Mouse (Mus musculus) kidney, postnatal 0 days (tissue): ENCODE measurements around the gene Sycp2. TPM values are rescaled to one million over a fixed set of nuclear protein-coding genes. Genes with fewer than 3 reads are reported as not detected.

Experiments
- ATAC-seq: fragments of 200-750 bp; cut with Nextera tagmentation; replicated peaks from 2 replicates; pipeline ENCODE4 v1.8.0; 2017; ENCODE audit warnings: low read depth, moderate number of reproducible peaks, moderate TSS enrichment, moderate library complexity; ENCODE audit not compliant: low FRiP score
- DNase-seq: peaks from one replicate; pipeline ENCODE4 v3.0.0-alpha.2; 2016; ENCODE audit warnings: low spot score
- H3K27ac ChIP-seq: fragments of 300-500 bp; sonication (generic); 2 replicates; pipeline ENCODE4 v1.5.1; 2014; ENCODE audit warnings: mild to moderate bottlenecking
- H3K27me3 ChIP-seq: fragments of 300-500 bp; sonication (generic); 2 replicates; pipeline ENCODE4 v1.6.1; 2014; ENCODE audit warnings: low read length, mixed read lengths; ENCODE audit not compliant: insufficient read depth
- H3K36me3 ChIP-seq: fragments of 300-500 bp; sonication (generic); 2 replicates; pipeline ENCODE4 v1.6.1; 2014; ENCODE audit warnings: low read length, mixed read lengths; ENCODE audit not compliant: insufficient read depth
- H3K4me1 ChIP-seq: fragments of 300-500 bp; sonication (generic); replicated peaks from 2 replicates; pipeline ENCODE4 v1.6.1; 2014; ENCODE audit warnings: antibody characterized with exemption, low read length, mixed read lengths; ENCODE audit not compliant: insufficient read depth
- H3K4me2 ChIP-seq: fragments of 300-500 bp; sonication (generic); 2 replicates; pipeline ENCODE4 v1.6.1; 2014; ENCODE audit warnings: mild to moderate bottlenecking, low read length, moderate library complexity, mixed read lengths
- H3K4me3 ChIP-seq: fragments of 300-500 bp; sonication (generic); replicated peaks from 2 replicates; pipeline ENCODE4 v1.5.1; 2014; ENCODE audit warnings: low read depth, low read length
- H3K9ac ChIP-seq: fragments of 300-500 bp; sonication (generic); 2 replicates; pipeline ENCODE4 v1.6.1; 2014; ENCODE audit warnings: low read depth, low read length
- H3K9me3 ChIP-seq: fragments of 300-500 bp; sonication (generic); replicated peaks from 2 replicates; pipeline ENCODE4 v1.6.1; 2016; ENCODE audit warnings: low read length, inconsistent platforms, mixed read lengths
- CTCF ChIP-seq: IDR thresholded peaks from 2 replicates; pipeline ENCODE4 v1.5.1; 2016; ENCODE audit warnings: antibody characterized with exemption, low read depth, mild to moderate bottlenecking, moderate library complexity
- WGBS: fragments of 180-500 bp; shearing (Covaris S2); extraction: QIAGEN DNeasy Blood & Tissue Kit; methylation state at CpG from one replicate; pipeline ENCODE4 v1.1.7; 2014; 5-methylcytosine and 5-hydroxymethylcytosine counted together
- polyA plus RNA-seq: library from polyadenylated mRNA; unstranded; fragments of >200 nt; fragmentation: Nextera tagmentation; extraction: Ambion mirVana; gene quantifications from 2 replicates; pipeline ENCODE4 v1.2.1, GENCODE M21; 2015

The Sycp2 gene
- polyA plus RNA-seq, 1 experiment from 2014 or later: 0.08 TPM

GRCm38 (mm10) chr2:178327466-178328040 lies 79.9 kb downstream of the Sycp2 start:
- H3K4me2 ChIP-seq: no peak overlapping the region

GRCm38 (mm10) chr2:178326750-178327465 lies 80.6 kb downstream of the Sycp2 start:
- Histone ChIP-seq H3K27me3 (no peaks in the 10 kb centered on the region), H3K27ac (no peak overlapping the region), H3K4me2 (no peak overlapping the region), H3K4me3 (no peak overlapping the region), H3K9me3 (no peaks in the 10 kb centered on the region), H3K36me3 (no peaks in the 10 kb centered on the region), H3K4me1 (no peaks in the 10 kb centered on the region), H3K9ac (no peak overlapping the region)
- ATAC-seq: no peak
- 14% methylated on average over 5 of the region's 5 CpGs for WGBS
- no peak for TF ChIP-seq CTCF
- DNase-seq: no peak

More at GRCm38 (mm10) chr2:178327466-178328040, 79.9 kb downstream of the Sycp2 start:
- no peak overlapping the region for H3K4me3 ChIP-seq
- no peak for TF ChIP-seq CTCF
- no peak overlapping the region for H3K9ac ChIP-seq
- WGBS: 12% methylated on average over 12 of the region's 12 CpGs
- no peak; the same call in 1 of the 2 replicates for ATAC-seq
- H3K4me1 ChIP-seq: no peaks in the 10 kb centered on the region
- DNase-seq: peak; percentile 54
- H3K27ac ChIP-seq: no peak overlapping the region
- no peaks in the 10 kb centered on the region for H3K36me3 ChIP-seq
- H3K27me3 ChIP-seq: no peaks in the 10 kb centered on the region
- no peaks in the 10 kb centered on the region for H3K9me3 ChIP-seq

GRCm38 (mm10) chr2:178326067-178326466 lies 81.4 kb downstream of the Sycp2 start:
- H3K9ac ChIP-seq: no peak overlapping the region

DNA sequence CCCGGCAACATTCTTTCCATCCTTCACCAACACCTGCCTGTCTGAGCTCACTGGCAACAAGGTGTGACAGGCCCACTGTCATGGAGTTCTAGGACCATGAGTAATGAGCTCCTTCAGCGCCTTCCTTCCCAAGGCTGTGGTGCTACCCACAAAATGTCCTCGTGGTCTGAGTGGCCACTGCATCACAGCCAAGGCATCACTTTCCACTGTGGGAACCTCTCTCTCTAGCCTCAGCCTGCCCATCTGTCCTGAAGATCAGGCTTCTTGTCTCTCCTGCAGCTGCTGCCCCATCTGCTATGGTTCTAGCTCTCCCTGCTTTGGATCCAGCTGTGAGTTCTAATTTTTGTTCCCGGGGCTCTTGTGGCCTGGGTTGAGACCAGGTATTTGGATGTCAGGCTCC lies 82.7 kb downstream of the Sycp2 start:
- no peak overlapping the region for H3K4me2 ChIP-seq
- H3K9ac ChIP-seq: no peak overlapping the region
- ATAC-seq (no peak), DNase-seq (no peak)
- no peak overlapping the region for H3K27ac ChIP-seq
- no peaks in the 10 kb centered on the region for H3K9me3 ChIP-seq
- H3K36me3 ChIP-seq: no peaks in the 10 kb centered on the region
- no peaks in the 10 kb centered on the region for H3K4me1 ChIP-seq
- no peaks in the 10 kb centered on the region for H3K27me3 ChIP-seq
- H3K4me3 ChIP-seq: no peak overlapping the region
- TF ChIP-seq CTCF: no peak
- 76% methylated on average over 4 of the region's 4 CpGs for WGBS

More at GRCm38 (mm10) chr2:178326067-178326466, 81.4 kb downstream of the Sycp2 start:
- Histone ChIP-seq H3K27ac (no peak overlapping the region), H3K4me3 (no peak overlapping the region), H3K9me3 (no peaks in the 10 kb centered on the region), H3K27me3 (no peaks in the 10 kb centered on the region), H3K4me2 (no peak overlapping the region), H3K36me3 (no peaks in the 10 kb centered on the region), H3K4me1 (no peaks in the 10 kb centered on the region)
- ATAC-seq: no peak
- 94% methylated on average over 10 of the region's 10 CpGs for WGBS
- TF ChIP-seq CTCF: no peak
- no peak for DNase-seq

DNA sequence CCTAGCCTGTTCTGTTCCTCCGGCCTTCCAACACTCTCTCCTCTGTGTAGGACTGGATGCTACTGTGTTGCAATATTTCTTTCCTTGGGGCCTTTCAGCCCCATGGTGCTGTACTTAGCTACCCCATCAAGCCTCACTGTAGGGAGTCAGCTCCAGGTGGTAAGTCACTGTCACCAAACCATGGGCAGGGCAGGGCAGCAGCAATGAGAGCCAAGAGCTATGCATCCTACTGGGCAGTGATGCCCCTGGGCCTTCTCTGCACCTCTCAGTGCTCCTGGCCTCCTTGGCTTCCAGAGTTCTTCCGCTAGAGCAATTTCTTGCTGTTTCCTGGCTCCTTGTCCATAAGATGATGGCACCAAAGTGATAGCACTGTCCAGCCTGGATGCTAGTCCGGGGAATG lies 83.1 kb downstream of the Sycp2 start:
- H3K27ac ChIP-seq: no peak overlapping the region
- no peak overlapping the region for H3K4me2 ChIP-seq
- no peak overlapping the region for H3K9ac ChIP-seq
- H3K4me3 ChIP-seq: no peak overlapping the region
- no peaks in the 10 kb centered on the region for H3K9me3 ChIP-seq
- DNase-seq: no peak
- TF ChIP-seq CTCF: no peak
- no peaks in the 10 kb centered on the region for H3K4me1 ChIP-seq
- no peaks in the 10 kb centered on the region for H3K27me3 ChIP-seq
- ATAC-seq: no peak
- WGBS: 92% methylated on average over 3 of the region's 3 CpGs
- no peaks in the 10 kb centered on the region for H3K36me3 ChIP-seq

- no peak for ATAC-seq
- H3K9ac ChIP-seq: no peak overlapping the region
- H3K4me1 ChIP-seq: no peaks in the 10 kb centered on the region
- H3K4me2 ChIP-seq: no peak overlapping the region
- no peaks in the 10 kb centered on the region for H3K36me3 ChIP-seq
- H3K27me3 ChIP-seq: no peaks in the 10 kb centered on the region
- no peaks in the 10 kb centered on the region for H3K9me3 ChIP-seq
- WGBS: 85% methylated on average over 10 of the region's 10 CpGs
- no peak for TF ChIP-seq CTCF
- no peak overlapping the region for H3K27ac ChIP-seq
- no peak for DNase-seq
- H3K4me3 ChIP-seq: no peak overlapping the region
Observed at GRCm38 (mm10) chr2:178321271-178321670, 86.2 kb downstream of the Sycp2 start.
